Mouse (Mus musculus) forebrain, embryonic 13.5 days (tissue): ENCODE data around the gene Olfr1208. TPM values are rescaled to one million over a fixed set of nuclear protein-coding genes. Genes with fewer than 3 reads are reported as not detected.

Experiments
- ATAC-seq: fragments of 200-750 bp; cut with Nextera tagmentation; 2 replicates; pipeline ENCODE4 v1.8.0; 2017
- H3K27ac ChIP-seq: fragments of 300-500 bp; sonication (generic); 2 replicates; pipeline ENCODE4 v1.5.1; 2015; ENCODE audit warnings: inconsistent platforms, mild to moderate bottlenecking, moderate library complexity
- H3K27me3 ChIP-seq: fragments of 300-500 bp; sonication (generic); 2 replicates; pipeline ENCODE4 v1.6.1; 2015; ENCODE audit warnings: mild to moderate bottlenecking, inconsistent platforms
- H3K36me3 ChIP-seq: fragments of 300-500 bp; sonication (generic); 2 replicates; pipeline ENCODE4 v1.6.1; 2015; ENCODE audit warnings: mild to moderate bottlenecking, inconsistent platforms; ENCODE audit not compliant: poor library complexity, severe bottlenecking
- H3K4me1 ChIP-seq: fragments of 300-500 bp; sonication (generic); 2 replicates; pipeline ENCODE4 v1.6.1; 2015; ENCODE audit warnings: inconsistent platforms
- H3K4me2 ChIP-seq: fragments of 300-500 bp; sonication (generic); 2 replicates; pipeline ENCODE4 v1.6.1; 2015; ENCODE audit warnings: inconsistent platforms, mild to moderate bottlenecking, moderate library complexity
- H3K4me3 ChIP-seq: fragments of 300-500 bp; sonication (generic); 2 replicates; pipeline ENCODE4 v1.5.1; 2015; ENCODE audit warnings: mild to moderate bottlenecking, inconsistent platforms
- H3K9ac ChIP-seq: fragments of 300-500 bp; sonication (generic); 2 replicates; pipeline ENCODE4 v1.6.1; 2015; ENCODE audit warnings: mild to moderate bottlenecking, inconsistent platforms
- H3K9me3 ChIP-seq: fragments of 300-500 bp; sonication (generic); replicated peaks from 2 replicates; pipeline ENCODE4 v1.6.1; 2016; ENCODE audit warnings: inconsistent platforms
- WGBS: fragments of 180-500 bp; shearing (Covaris S2); methylation state at CpG from one replicate; pipeline ENCODE4 v1.1.7; 2015; 5-methylcytosine and 5-hydroxymethylcytosine counted together
- polyA plus RNA-seq: library from polyadenylated mRNA; unstranded; fragments of >200 nt; fragmentation: Nextera tagmentation; extraction: Ambion mirVana; gene quantifications from 2 replicates; pipeline ENCODE4 v1.2.1, GENCODE M21; 2015

Gene Olfr1208
- not detected in 2 replicates for polyA plus RNA-seq

- Histone ChIP-seq H3K36me3 (no peaks in the 10 kb centered on the region), H3K9me3 (no peaks in the 10 kb centered on the region), H3K4me1 (no peaks in the 10 kb centered on the region), H3K9ac (no peak within 1 kb of the TSS), H3K27ac (no peak within 1 kb of the TSS), H3K4me2 (no peak within 1 kb of the TSS), H3K27me3 (no peaks in the 10 kb centered on the region), H3K4me3 (no peak within 1 kb of the TSS)
- ATAC-seq: no peak
These were observed at the start of gene Olfr1208 for GRCm38 (mm10) chr2:88902211-88902610. Gene Olfr1208, minus strand, starts transcription at chr2:88902311.

- Histone ChIP-seq H3K9ac (no peak within 1 kb of the TSS), H3K9me3 (no peaks in the 10 kb centered on the region), H3K4me2 (no peak within 1 kb of the TSS), H3K27me3 (no peaks in the 10 kb centered on the region), H3K27ac (no peak within 1 kb of the TSS), H3K36me3 (no peaks in the 10 kb centered on the region), H3K4me3 (no peak within 1 kb of the TSS), H3K4me1 (no peaks in the 10 kb centered on the region)
- 88% methylated on average over 1 of the region's 1 CpGs for WGBS
- no peak for ATAC-seq
These were observed 35.9 kb upstream of the Olfr1208 start, which contains the start of gene Olfr1211 for GRCm38 (mm10) chr2:88938011-88938410. Gene Olfr1211, minus strand, starts transcription at chr2:88938111.

- Histone ChIP-seq H3K4me2 (no peak within 1 kb of the TSS), H3K27ac (no peak within 1 kb of the TSS), H3K4me1 (no peaks in the 10 kb centered on the region), H3K9me3 (no peaks in the 10 kb centered on the region), H3K4me3 (no peak within 1 kb of the TSS), H3K27me3 (no peaks in the 10 kb centered on the region), H3K36me3 (no peaks in the 10 kb centered on the region), H3K9ac (no peak within 1 kb of the TSS)
- WGBS: 85% methylated on average over 3 of the region's 3 CpGs
- no peak for ATAC-seq
These were observed 12.9 kb upstream of the Olfr1208 start, which contains the start of gene Olfr1209 for GRCm38 (mm10) chr2:88915057-88915456. Gene Olfr1209, minus strand, starts transcription at chr2:88915157.

GRCm38 (mm10) chr2:88862931-88863330, 39.2 kb downstream of the Olfr1208 start, which contains the start of gene Olfr1206:
Gene Olfr1206, plus strand, starts transcription at chr2:88863231.
- Histone ChIP-seq H3K4me1 (no peaks in the 10 kb centered on the region), H3K9ac (no peak within 1 kb of the TSS)
- WGBS: 92% methylated on average over 2 of the region's 2 CpGs

GRCm38 (mm10) chr2:88848992-88849391, 53.1 kb downstream of the Olfr1208 start, which contains the start of gene Olfr1204:
Gene Olfr1204, plus strand, starts transcription at chr2:88849292.
- Histone ChIP-seq H3K9me3 (no peaks in the 10 kb centered on the region), H3K9ac (no peak within 1 kb of the TSS), H3K27ac (no peak within 1 kb of the TSS), H3K4me1 (no peaks in the 10 kb centered on the region), H3K4me2 (no peak within 1 kb of the TSS), H3K27me3 (no peaks in the 10 kb centered on the region), H3K36me3 (no peaks in the 10 kb centered on the region), H3K4me3 (no peak within 1 kb of the TSS)
- no peak for ATAC-seq
- 93% methylated on average over 1 of the region's 1 CpGs for WGBS

More at GRCm38 (mm10) chr2:88862931-88863330, 39.2 kb downstream of the Olfr1208 start, which contains the start of gene Olfr1206:
- no peak for ATAC-seq
- Histone ChIP-seq H3K36me3 (no peaks in the 10 kb centered on the region), H3K4me3 (no peak within 1 kb of the TSS), H3K4me2 (no peak within 1 kb of the TSS), H3K27me3 (no peaks in the 10 kb centered on the region), H3K27ac (no peak within 1 kb of the TSS), H3K9me3 (no peaks in the 10 kb centered on the region)

Other genes starting within 250 kb of the Olfr1208 start
- not detected in 2 replicates for gene Olfr1193, start 226.7 kb downstream of the Olfr1208 start, polyA plus RNA-seq
- gene Olfr1195, start 213.1 kb downstream of the Olfr1208 start, polyA plus RNA-seq: not detected in 2 replicates
- gene Olfr1196, start 197.7 kb downstream of the Olfr1208 start, polyA plus RNA-seq: not detected in 2 replicates
- gene Olfr1197, start 169.9 kb downstream of the Olfr1208 start, polyA plus RNA-seq: not detected in 2 replicates
- gene Olfr1198, start 150.9 kb downstream of the Olfr1208 start, polyA plus RNA-seq: not detected in 2 replicates
- not detected in 2 replicates for gene Olfr1199, start 141.8 kb downstream of the Olfr1208 start, polyA plus RNA-seq
- not detected in 2 replicates for gene Olfr1200, start 131.8 kb downstream of the Olfr1208 start, polyA plus RNA-seq
- not detected in 2 replicates for gene Olfr1201, start 109.3 kb downstream of the Olfr1208 start, polyA plus RNA-seq
- not detected in 2 replicates for gene Olfr1202, start 87.8 kb downstream of the Olfr1208 start, polyA plus RNA-seq
- not detected in 2 replicates for gene Olfr1205, start 72.6 kb downstream of the Olfr1208 start, polyA plus RNA-seq
- gene Olfr1204, start 53.0 kb downstream of the Olfr1208 start, polyA plus RNA-seq: not detected in 2 replicates
- not detected in 2 replicates for gene Olfr1206, start 39.1 kb downstream of the Olfr1208 start, polyA plus RNA-seq
- not detected in 2 replicates for gene Olfr1209, start 12.8 kb upstream of the Olfr1208 start, polyA plus RNA-seq
- gene Olfr1211, start 35.8 kb upstream of the Olfr1208 start, polyA plus RNA-seq: not detected in 2 replicates
- not detected in 2 replicates for gene Olfr1212, start 51.7 kb upstream of the Olfr1208 start, polyA plus RNA-seq
- gene Gm13762, start 78.0 kb upstream of the Olfr1208 start, polyA plus RNA-seq: not detected in 2 replicates
- gene Olfr1214, start 90.3 kb upstream of the Olfr1208 start, polyA plus RNA-seq: not detected in 2 replicates
- gene Olfr1215, start 104.7 kb upstream of the Olfr1208 start, polyA plus RNA-seq: not detected in 2 replicates
- not detected in 2 replicates for gene Olfr1216, start 116.0 kb upstream of the Olfr1208 start, polyA plus RNA-seq
- not detected in 2 replicates for gene Olfr1217, start 129.8 kb upstream of the Olfr1208 start, polyA plus RNA-seq
- not detected in 2 replicates for gene Olfr1218, start 158.9 kb upstream of the Olfr1208 start, polyA plus RNA-seq
- gene Olfr1219, start 181.2 kb upstream of the Olfr1208 start, polyA plus RNA-seq: not detected in 2 replicates
- not detected in 2 replicates for gene Olfr1220, start 204.5 kb upstream of the Olfr1208 start, polyA plus RNA-seq
- gene Olfr1221, start 215.0 kb upstream of the Olfr1208 start, polyA plus RNA-seq: not detected in 2 replicates
- gene Olfr1222, start 230.7 kb upstream of the Olfr1208 start, polyA plus RNA-seq: not detected in 2 replicates
- not detected in 2 replicates for gene Olfr1223, start 249.2 kb upstream of the Olfr1208 start, polyA plus RNA-seq